Mouse (Mus musculus) layer of hippocampus, postnatal 36 days (tissue): ENCODE measurements around the gene Pitpna. TPM values are rescaled to one million over a fixed set of nuclear protein-coding genes. Genes with fewer than 3 reads are reported as not detected.

Source experiments
- DNase-seq, 2 experiments: peaks; one replicate each; pipeline ENCODE4 v3.0.0; 2022
- microRNA-seq, 2 experiments: library from miRNA; unstranded; fragments of <30 nt; microRNA quantifications; one replicate each; pipeline ENCODE4 v1.2.0; 2021
- total RNA-seq, 2 experiments: library from RNA; stranded (reverse); gene quantifications; 2 replicates each; pipeline ENCODE4 v1.2.3; 2021

The Pitpna gene
- total RNA-seq, 2 experiments from 2014 or later = 283 to 291 TPM

DNA sequence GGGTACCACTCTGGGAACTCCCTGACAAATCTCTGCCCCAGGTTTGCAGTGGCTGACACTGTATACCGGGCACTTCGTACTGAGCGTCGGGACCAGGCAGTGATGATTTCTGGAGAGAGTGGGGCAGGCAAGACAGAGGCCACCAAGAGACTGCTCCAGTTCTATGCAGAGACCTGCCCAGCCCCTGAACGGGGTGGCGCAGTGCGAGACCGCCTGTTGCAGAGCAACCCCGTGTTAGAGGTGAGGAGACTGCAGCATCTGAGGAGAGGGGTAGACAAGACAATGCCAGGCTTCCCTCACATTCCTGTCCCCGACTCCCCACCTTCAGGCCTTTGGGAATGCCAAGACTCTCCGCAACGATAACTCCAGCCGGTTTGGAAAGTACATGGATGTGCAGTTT is 70.4 kb downstream of the Pitpna start:
- DNase-seq = no peak

DNA sequence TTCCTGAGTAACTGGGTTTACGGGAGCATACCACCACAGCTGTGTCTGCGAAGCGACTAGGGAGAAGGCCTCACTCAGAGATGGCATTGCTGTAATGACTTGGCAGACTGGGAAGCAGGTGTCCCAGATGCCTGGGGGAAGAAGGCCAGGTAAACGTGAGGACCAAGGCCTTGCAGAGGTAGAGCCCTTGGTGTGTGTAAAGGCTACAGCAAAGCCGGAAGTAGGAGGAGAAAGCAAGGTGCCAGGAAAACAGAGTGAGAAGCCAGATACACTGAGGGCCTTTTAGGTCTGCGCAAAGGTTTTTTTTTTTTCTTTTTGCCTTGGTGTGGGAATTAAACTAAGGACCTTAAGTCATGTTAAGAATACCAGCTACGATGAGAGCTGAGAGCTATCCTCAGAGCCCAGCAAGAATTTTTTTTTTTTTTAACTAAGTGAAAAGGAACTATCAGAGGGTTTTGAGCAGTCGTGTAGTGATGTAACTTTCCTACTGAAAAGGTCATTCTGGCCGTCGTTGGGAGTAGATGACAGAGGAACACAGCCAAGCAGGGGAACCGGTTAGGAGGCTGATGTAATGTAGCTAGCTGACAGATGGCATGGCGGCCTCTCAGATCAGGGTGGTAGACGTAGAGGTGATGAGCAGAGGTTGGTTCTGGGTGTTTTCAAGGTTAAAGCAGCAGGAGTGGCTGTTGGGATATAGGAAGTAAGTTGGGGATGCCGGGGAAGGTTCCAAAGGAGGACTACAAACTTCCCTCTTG is 71.3 kb downstream of the Pitpna start:
- DNase-seq = no peak

DNA sequence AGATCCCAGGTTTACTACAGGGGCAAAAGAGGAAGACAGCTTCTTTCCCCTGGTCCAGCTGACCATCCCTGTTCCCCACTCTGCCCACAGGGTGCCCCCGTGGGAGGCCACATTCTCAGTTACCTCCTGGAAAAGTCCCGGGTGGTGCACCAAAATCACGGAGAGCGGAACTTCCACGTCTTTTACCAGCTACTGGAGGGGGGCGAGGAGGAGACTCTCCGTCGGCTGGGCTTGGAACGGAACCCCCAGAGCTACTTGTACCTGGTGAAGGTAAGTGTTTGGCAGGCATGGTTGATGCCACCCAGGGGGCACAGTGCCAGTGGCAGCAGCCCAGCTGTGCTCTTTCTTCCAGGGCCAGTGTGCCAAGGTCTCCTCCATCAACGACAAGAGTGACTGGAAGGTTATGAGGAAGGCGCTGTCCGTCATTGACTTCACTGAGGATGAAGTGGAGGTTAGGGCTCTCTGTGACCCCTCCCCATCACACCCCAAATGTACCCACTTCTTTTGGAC is 72.2 kb downstream of the Pitpna start:
- DNase-seq = no peak

DNA sequence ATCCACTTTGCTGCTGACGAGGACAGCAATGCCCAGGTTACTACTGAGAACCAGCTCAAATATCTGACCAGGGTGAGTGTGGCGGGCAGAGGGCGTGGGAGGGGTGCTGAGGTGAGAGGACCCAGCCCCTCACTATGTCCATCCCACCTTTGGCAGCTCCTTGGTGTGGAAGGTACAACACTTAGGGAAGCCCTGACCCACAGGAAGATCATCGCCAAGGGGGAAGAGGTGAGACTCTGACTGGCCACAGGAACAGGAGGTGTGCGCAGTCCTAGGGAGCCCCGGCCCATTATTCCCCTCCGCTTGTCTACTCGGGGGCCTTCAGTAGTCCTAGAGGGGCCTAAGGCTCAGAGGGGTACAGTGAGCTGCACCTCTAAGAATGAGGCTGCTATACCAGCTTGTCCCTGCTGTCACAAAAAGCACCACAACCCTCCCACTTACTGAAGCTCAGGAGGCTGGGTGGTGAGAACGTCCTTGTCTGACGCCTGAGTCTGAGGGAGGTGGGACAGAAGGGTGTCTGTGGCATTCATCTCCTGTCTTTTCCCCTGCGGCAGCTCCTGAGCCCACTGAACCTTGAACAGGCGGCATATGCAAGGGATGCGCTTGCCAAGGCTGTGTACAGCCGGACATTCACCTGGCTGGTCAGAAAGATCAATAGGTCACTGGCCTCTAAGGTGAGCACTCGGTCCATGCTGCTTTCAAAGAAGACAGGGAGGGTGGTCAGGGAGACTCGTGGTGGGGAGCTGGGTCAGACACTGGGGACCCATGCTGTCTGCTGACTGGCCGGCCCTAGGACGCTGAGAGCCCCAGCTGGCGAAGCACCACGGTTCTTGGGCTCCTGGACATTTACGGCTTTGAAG is 73.3 kb downstream of the Pitpna start:
- DNase-seq = no peak

- DNase-seq = no peak
Observed at GRCm38 (mm10) chr11:75662131-75662530, 74.2 kb downstream of the Pitpna start.

GRCm38 (mm10) chr11:75666296-75666695 is 78.4 kb downstream of the Pitpna start:
- no peak for DNase-seq

GRCm38 (mm10) chr11:75668621-75669020 is 80.7 kb downstream of the Pitpna start:
- no peak for DNase-seq

DNA sequence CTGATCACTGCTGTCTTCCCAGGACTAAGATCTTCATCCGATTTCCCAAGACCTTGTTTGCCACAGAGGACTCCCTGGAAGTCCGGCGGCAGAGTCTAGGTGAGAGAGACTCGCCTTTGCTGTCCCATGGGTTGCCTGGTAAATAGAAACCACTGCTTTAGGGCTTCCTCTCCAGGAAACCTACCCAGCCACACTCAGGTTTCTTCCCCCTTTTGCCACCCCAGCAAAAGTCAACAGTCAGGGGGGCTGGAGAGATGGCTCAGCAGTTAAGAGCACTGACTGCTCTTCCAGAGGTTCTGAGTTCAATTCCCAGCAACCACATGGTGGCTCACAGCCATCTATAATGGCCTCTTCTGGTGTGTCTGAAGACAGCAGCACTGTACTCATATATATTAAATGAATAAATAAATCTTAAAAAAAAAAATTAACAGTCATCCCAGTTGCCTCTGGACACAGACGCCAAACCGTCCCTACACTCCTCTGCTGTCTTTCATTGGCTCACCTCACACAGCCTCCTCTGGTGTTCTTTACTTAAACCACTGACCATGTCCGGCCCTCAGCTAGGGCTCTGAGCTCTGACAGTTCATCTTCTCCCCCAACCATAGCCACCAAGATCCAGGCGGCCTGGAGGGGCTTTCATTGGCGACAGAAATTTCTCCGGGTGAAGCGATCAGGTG is 81.4 kb downstream of the Pitpna start:
- DNase-seq = no peak

DNA sequence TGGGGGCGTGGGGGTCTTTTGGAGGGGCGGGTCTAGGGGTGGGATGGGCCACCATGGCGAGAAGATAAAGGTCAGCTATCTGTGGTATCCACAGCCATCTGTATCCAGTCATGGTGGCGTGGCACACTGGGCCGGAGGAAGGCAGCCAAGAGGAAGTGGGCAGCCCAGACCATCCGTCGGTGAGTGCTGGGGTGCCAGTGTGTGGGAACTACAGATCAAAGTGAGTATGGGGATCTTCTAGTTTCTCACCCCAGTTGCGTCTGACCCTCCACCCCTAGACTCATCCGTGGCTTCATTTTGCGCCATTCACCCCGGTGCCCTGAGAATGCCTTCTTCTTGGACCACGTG is 81.9 kb downstream of the Pitpna start:
- DNase-seq = no peak

GRCm38 (mm10) chr11:75671426-75672180 is 83.7 kb downstream of the Pitpna start:
- no peak for DNase-seq

DNA sequence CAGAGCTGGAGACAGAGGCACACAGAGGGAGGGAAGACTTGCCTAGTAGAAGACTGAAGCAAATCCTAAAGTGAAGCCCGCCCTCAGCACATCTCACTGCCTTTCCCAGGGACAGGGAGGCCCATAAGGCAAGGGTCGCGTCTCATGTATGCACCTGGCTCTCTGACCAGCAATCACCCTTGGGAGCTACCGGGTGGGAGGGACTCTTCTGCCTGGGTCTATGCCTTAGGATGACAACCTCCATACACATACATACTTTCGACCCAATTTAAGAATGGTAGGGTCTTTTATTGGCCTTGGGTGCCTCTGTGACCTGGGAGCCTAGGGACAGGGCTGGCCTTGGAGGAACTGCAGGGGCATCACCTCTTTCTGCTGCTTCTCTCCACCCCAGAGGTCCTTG is 85.5 kb downstream of the Pitpna start:
- DNase-seq = no peak

- no peak for DNase-seq
Observed at GRCm38 (mm10) chr11:75674875-75675274, 87.0 kb downstream of the Pitpna start.

- DNase-seq = no peak
Observed at GRCm38 (mm10) chr11:75677881-75678746, 90.2 kb downstream of the Pitpna start.

Small RNA genes lying within 50 kb of the gene (microRNA-seq; reads per million reads assigned to microRNA genes)
- 0 reads per million in 2 experiments for gene Mir3971

Other genes starting within 250 kb of the Pitpna start
- 10 to 100 TPM; 58.5 to 60.8 TPM for gene Rpa1, start 239.8 kb upstream of the Pitpna start, total RNA-seq
- 10 to 100 TPM; 12.8 to 14.4 TPM for gene Smyd4, start 239.7 kb upstream of the Pitpna start, total RNA-seq
- 10 to 100 TPM; 12.5 to 17.0 TPM for gene Serpinf1, start 165.4 kb upstream of the Pitpna start, total RNA-seq
- gene Serpinf2, start 148.5 kb upstream of the Pitpna start, total RNA-seq = under 1 TPM; 0.40 to 0.50 TPM
- gene Wdr81, start 133.4 kb upstream of the Pitpna start, total RNA-seq = 10 to 100 TPM; 20.6 to 22.6 TPM
- under 1 TPM; 0.40 to 0.85 TPM for gene Tlcd2, start 126.4 kb upstream of the Pitpna start, total RNA-seq
- 100 to 1,000 TPM; 126 to 130 TPM for gene Prpf8, start 101.3 kb upstream of the Pitpna start, total RNA-seq
- 1 to 10 TPM in 1 of 2 experiments, under 1 TPM in 1; 0.90 to 1.3 TPM for gene Rilp, start 78.0 kb upstream of the Pitpna start, total RNA-seq
- 1 to 10 TPM; 1.1 TPM for gene Scarf1, start 74.6 kb upstream of the Pitpna start, total RNA-seq
- 10 to 100 TPM; 50.7 to 51.3 TPM for gene Slc43a2, start 56.4 kb upstream of the Pitpna start, total RNA-seq
- 10 to 100 TPM; 46.3 to 47.0 TPM for gene Inpp5k, start 42.9 kb downstream of the Pitpna start, total RNA-seq
- gene Myo1c, start 62.4 kb downstream of the Pitpna start, total RNA-seq = 10 to 100 TPM; 13.4 to 17.1 TPM
- gene Crk, start 91.2 kb downstream of the Pitpna start, total RNA-seq = 100 to 1,000 TPM; 129 to 137 TPM
- gene Ywhae, start 144.8 kb downstream of the Pitpna start, total RNA-seq = 1,000 to 10,000 TPM; 1,159 to 1,269 TPM
- 100 to 1,000 TPM; 100 to 102 TPM for gene Doc2b, start 208.0 kb downstream of the Pitpna start, total RNA-seq